In genomic region chr3:50001635-50002034, GRCm38 (mm10) we compare ENCODE assay signal across 22 mouse cellular contexts.
DNase-seq lines count a peak whose midpoint lies in the region; ATAC-seq and TF ChIP-seq lines count a peak whose summit lies in the region.
"Had no signal": no experiment of that assay in that cellular context is flagged by ENCODE, and none has a peak within 500 bp of the region (broad histone marks: within the 10 kb centered on the region; RNA-seq: fewer than 3 reads in every experiment).

No protein-coding gene starts in this region.

- no peak for TF ChIP-seq CTCF in intestine, postnatal 0 days (IDR thresholded peaks at IDR 0.05; ENCODE audit: low read depth)
- no peak for TF ChIP-seq CTCF in left cerebral cortex, adult 2 months (IDR thresholded peaks at IDR 0.05)

- H3K27ac ChIP-seq in heart, embryonic 12.5 days (ENCODE audit: poor library complexity, severe bottlenecking), result no peak overlapping the region
- H3K27ac ChIP-seq in intestine, postnatal 0 days (ENCODE audit: low read depth, low read length), result no peak overlapping the region
- no peak overlapping the region for H3K27ac ChIP-seq in left cerebral cortex, adult 2 months
- H3K27ac ChIP-seq: embryonic facial prominence, embryonic 15.5 days; forebrain, embryonic 13.5 days; hindbrain, embryonic 12.5 days had no signal

- no peaks in the 10 kb centered on the region for H3K27me3 ChIP-seq in heart, embryonic 12.5 days (replicated peaks)
- no peaks in the 10 kb centered on the region for H3K27me3 ChIP-seq in intestine, postnatal 0 days (replicated peaks; ENCODE audit: control insufficient read depth, insufficient read depth, low read length)
- H3K27me3 ChIP-seq: embryonic facial prominence, embryonic 15.5 days; forebrain, embryonic 13.5 days; hindbrain, embryonic 12.5 days had no signal

- no peaks in the 10 kb centered on the region; the same call in 1 of the 2 replicates for H3K9me3 ChIP-seq in heart, embryonic 12.5 days (replicated peaks)
- no peaks in the 10 kb centered on the region for H3K9me3 ChIP-seq in intestine, postnatal 0 days (ENCODE audit: control insufficient read depth)
- H3K9me3 ChIP-seq: embryonic facial prominence, embryonic 15.5 days; hindbrain, embryonic 12.5 days had no signal

- no peak overlapping the region for H3K4me2 ChIP-seq in heart, embryonic 12.5 days
- H3K4me2 ChIP-seq in intestine, postnatal 0 days (replicated peaks; ENCODE audit: low read depth), result no peak overlapping the region
- H3K4me2 ChIP-seq: embryonic facial prominence, embryonic 15.5 days; forebrain, embryonic 13.5 days; hindbrain, embryonic 12.5 days had no signal

- H3K36me3 ChIP-seq in heart, embryonic 12.5 days, result no peaks in the 10 kb centered on the region
- H3K36me3 ChIP-seq in intestine, postnatal 0 days (ENCODE audit: control insufficient read depth, insufficient read depth), result no peaks in the 10 kb centered on the region
- H3K36me3 ChIP-seq: embryonic facial prominence, embryonic 15.5 days; hindbrain, embryonic 12.5 days had no signal

- intact Hi-C loops in left cerebral cortex, adult 2 months (cut with DNase I), result no loop called here

- peak; percentile 55 for DNase-seq in heart, adult 11 months
- DNase-seq in Muller cell, postnatal 12 days (ENCODE audit: inconsistent ontology term), result peak; percentile 96
- DNase-seq in fibroblast of lung, adult 2 months (ENCODE audit: low read depth), result peak; percentile 24
- no peak for DNase-seq in testis, postnatal 10 days (ENCODE audit: low spot score)
- no peak for DNase-seq in left cerebral cortex, adult 2 months (ENCODE audit: extremely low spot score in 1 of 2, low spot score in 2 of 2)
- DNase-seq: adrenal gland, adult 2 months; adrenal gland, postnatal 25 days; cerebellum, adult 18-20 months; cerebellum, adult 9-11 months; cerebellum, postnatal 36 days; forebrain, postnatal 0 days; gastrocnemius, postnatal 14 days; heart, postnatal 10 days; heart, postnatal 4 days; kidney, adult 11 months had no signal

- H3K9ac ChIP-seq in heart, embryonic 12.5 days, result no peak overlapping the region
- no peak overlapping the region for H3K9ac ChIP-seq in intestine, postnatal 0 days (ENCODE audit: low read depth, low read length)
- H3K9ac ChIP-seq: embryonic facial prominence, embryonic 15.5 days; forebrain, embryonic 13.5 days; forebrain, postnatal 0 days; hindbrain, embryonic 12.5 days had no signal

- H3K4me3 ChIP-seq in heart, embryonic 12.5 days, result no peak overlapping the region
- H3K4me3 ChIP-seq in intestine, postnatal 0 days (ENCODE audit: low read depth, low read length), result no peak overlapping the region
- H3K4me3 ChIP-seq in left cerebral cortex, adult 2 months, result no peak overlapping the region
- H3K4me3 ChIP-seq: embryonic facial prominence, embryonic 15.5 days; forebrain, embryonic 13.5 days; hindbrain, embryonic 12.5 days had no signal

- H3K4me1 ChIP-seq in heart, embryonic 12.5 days (replicated peaks), result peaks cover 7% of the 10 kb centered on the region
- no peaks in the 10 kb centered on the region for H3K4me1 ChIP-seq in intestine, postnatal 0 days (replicated peaks; ENCODE audit: control insufficient read depth, insufficient read depth, low read length)
- H3K4me1 ChIP-seq: embryonic facial prominence, embryonic 15.5 days; forebrain, embryonic 13.5 days; hindbrain, embryonic 12.5 days had no signal

- ATAC-seq in heart, embryonic 12.5 days (ENCODE audit: insufficient number of reproducible peaks, low FRiP score), result no peak
- ATAC-seq in intestine, postnatal 0 days, result no peak
- ATAC-seq: forebrain, embryonic 13.5 days; forebrain, postnatal 0 days; hindbrain, embryonic 16.5 days; inflammation-experienced regulatory T-cells, adult 6 months had no signal

- 44% methylated on average over 1 of the region's 1 CpGs for WGBS in heart, embryonic 12.5 days
- WGBS in intestine, postnatal 0 days, result 73% methylated on average over 1 of the region's 1 CpGs

Comparison
In these comparisons a context has a peak if more than half of its experiments do, and no peak if none do; other contexts are left out.
1. DNase-seq: peak in heart, adult 11 months (single experiment), Muller cell, postnatal 12 days (single experiment) and fibroblast of lung, adult 2 months (single experiment); none in testis, postnatal 10 days (single experiment) and left cerebral cortex, adult 2 months (0 of 2).